Mouse (Mus musculus) heart, adult 2 months (tissue): Measurements from ENCODE around the gene Apeh.

Experiments
- CTCF ChIP-seq: fragments of 200-600 bp; IDR thresholded peaks from 2 replicates; pipeline ENCODE4 v1.8.1; 2022; ENCODE audit warnings: antibody characterized with exemption, mild to moderate bottlenecking, moderate library complexity
- POLR2A ChIP-seq: fragments of 200-500 bp; IDR thresholded peaks from 2 replicates; pipeline ENCODE4 v1.6.1; 2011; ENCODE audit warnings: mild to moderate bottlenecking, low read depth, low read length, control low read depth; ENCODE audit not compliant: insufficient read depth

DNA sequence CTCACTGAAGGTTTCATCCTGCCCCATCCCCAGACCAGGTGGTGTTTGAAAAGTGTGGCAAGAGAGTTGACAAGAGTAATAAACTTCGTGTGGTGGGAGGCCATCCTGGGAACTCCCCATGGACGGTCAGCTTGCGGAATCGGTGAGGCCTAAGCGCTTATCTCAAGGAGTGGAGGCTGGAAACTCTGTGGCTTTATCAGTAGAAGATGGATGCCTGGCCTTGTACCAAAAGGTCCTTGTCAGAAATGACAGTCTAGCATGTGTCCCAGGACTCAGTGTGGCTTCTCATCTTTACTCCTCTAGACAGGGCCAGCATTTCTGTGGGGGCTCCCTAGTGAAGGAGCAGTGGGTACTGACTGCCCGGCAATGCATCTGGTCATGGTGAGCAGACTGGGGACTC, 10.8 kb downstream of the Apeh start:
- TF ChIP-seq POLR2A, result 0 out of 2 replicates have a peak, but pooled peaks have one; percentile 5
- TF ChIP-seq CTCF, result no peak
